ENCODE assay signal across 8 mouse cellular contexts in the genomic region with DNA sequence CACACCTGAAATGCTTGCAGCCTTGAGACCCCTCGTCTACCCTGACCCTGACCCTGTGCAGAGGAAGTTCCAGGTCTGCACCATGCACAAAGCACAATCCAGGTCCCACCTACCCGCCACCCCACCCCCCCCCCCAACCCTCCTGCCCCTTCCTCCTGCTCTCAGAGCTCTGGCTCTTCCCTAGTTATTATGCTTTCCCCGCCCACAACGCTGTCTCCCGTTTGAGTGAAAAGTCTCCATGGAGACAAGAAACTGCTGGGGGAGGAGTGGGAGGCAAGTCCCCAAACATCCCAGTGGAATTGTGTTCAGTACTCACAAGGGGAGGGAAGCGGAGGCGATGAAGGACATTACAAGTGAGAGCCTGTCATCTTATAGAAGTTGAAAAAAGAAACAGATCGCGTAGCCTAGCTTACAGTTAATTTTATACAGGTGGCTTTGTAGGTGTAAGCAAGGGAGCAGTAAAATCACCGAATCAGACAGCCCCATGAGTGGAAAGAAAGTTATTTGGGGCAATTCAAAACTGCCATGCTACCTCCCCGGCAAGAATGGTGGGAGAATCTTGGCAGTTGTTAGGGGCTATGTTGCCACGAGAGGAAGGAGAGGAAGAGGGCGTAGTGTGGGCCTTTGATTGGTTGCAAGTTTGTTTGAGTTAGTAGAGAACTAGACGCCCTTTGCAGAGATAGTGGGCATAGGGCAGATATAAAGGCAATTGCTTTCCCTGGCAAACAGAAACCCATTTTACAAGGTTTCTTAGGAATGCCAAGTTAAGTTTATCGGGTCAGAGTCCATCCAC. TPM values are rescaled to one million over a fixed set of nuclear protein-coding genes. Genes with fewer than 3 reads are reported as not detected.
DNase-seq lines count a peak whose midpoint lies in the region; ATAC-seq and TF ChIP-seq lines count a peak whose summit lies in the region.

No protein-coding gene starts in this region.

- no peaks in the 10 kb centered on the region for H3K9me3 ChIP-seq in lung, embryonic 14.5 days (ENCODE audit: low read depth, low read length)
- H3K9me3 ChIP-seq in neural tube, embryonic 11.5 days (ENCODE audit: control insufficient read depth, low read length): no peaks in the 10 kb centered on the region

- DNase-seq in lung, embryonic 14.5 days: peak; percentile 43
- DNase-seq in lung, adult 18-20 months: no peak
- DNase-seq in frontal cortex, postnatal 36 days (ENCODE audit: low spot score in 2 of 2): peak; percentile 74 to 85
- peak; percentile 51 to 57 for DNase-seq in layer of hippocampus, postnatal 36 days
- DNase-seq in neural tube, embryonic 11.5 days (ENCODE audit: low spot score): peak; percentile 40
- no peak for DNase-seq in adrenal gland, postnatal 36 days
- DNase-seq in adrenal gland, adult 8-10 months: no peak

- ATAC-seq in lung, embryonic 14.5 days (ENCODE audit: insufficient read depth): peak; percentile 77
- ATAC-seq in neural tube, embryonic 11.5 days (ENCODE audit: insufficient read depth, low FRiP score, low TSS enrichment): peak; percentile 78
- ATAC-seq in activated CD4-positive, CD25-positive, alpha-beta regulatory T cell, adult 4 months: no peak

- H3K4me1 ChIP-seq in lung, embryonic 14.5 days (ENCODE audit: insufficient read depth): no peaks in the 10 kb centered on the region
- H3K4me1 ChIP-seq in neural tube, embryonic 11.5 days (ENCODE audit: control insufficient read depth, insufficient read depth, low read length): no peaks in the 10 kb centered on the region

- no peak overlapping the region for H3K9ac ChIP-seq in lung, embryonic 14.5 days
- H3K9ac ChIP-seq in neural tube, embryonic 11.5 days (ENCODE audit: low read length): no peak overlapping the region

- no peak overlapping the region for H3K27ac ChIP-seq in lung, embryonic 14.5 days (ENCODE audit: low read depth)
- H3K27ac ChIP-seq in neural tube, embryonic 11.5 days (ENCODE audit: low read depth, low read length): no peak overlapping the region

- TF ChIP-seq CTCF in lung, embryonic 14.5 days (IDR thresholded peaks at IDR 0.05; ENCODE audit: low read depth): no peak

- H3K36me3 ChIP-seq in lung, embryonic 14.5 days (ENCODE audit: insufficient read depth): no peaks in the 10 kb centered on the region
- H3K36me3 ChIP-seq in neural tube, embryonic 11.5 days (ENCODE audit: control insufficient read depth, insufficient read depth, low read length): no peaks in the 10 kb centered on the region

- no peaks in the 10 kb centered on the region for H3K27me3 ChIP-seq in lung, embryonic 14.5 days (ENCODE audit: insufficient read depth, low read length)
- no peaks in the 10 kb centered on the region for H3K27me3 ChIP-seq in neural tube, embryonic 11.5 days (ENCODE audit: control insufficient read depth, insufficient read depth, low read length)

- no peak overlapping the region for H3K4me3 ChIP-seq in lung, embryonic 14.5 days (ENCODE audit: low read depth, low read length)
- no peak overlapping the region for H3K4me3 ChIP-seq in neural tube, embryonic 11.5 days (ENCODE audit: low read depth, low read length)

- peak overlapping the region; percentile 13 for H3K4me2 ChIP-seq in lung, embryonic 14.5 days
- peak overlapping the region; percentile 28 for H3K4me2 ChIP-seq in neural tube, embryonic 11.5 days (ENCODE audit: low read depth)

- 27% methylated on average over 15 of the region's 15 CpGs for WGBS in lung, embryonic 14.5 days
- 28% methylated on average over 15 of the region's 15 CpGs for WGBS in neural tube, embryonic 11.5 days

RNA-seq across cellular contexts. Expression of a gene that starts 32.7 kb away (rescaled TPM):
- polyA plus RNA-seq in lung, embryonic 14.5 days (2014; fragmentation: Nextera tagmentation; extraction: Ambion mirVana): 0.30 and 0.32 TPM in 2 replicates
- under 1 TPM; 0.12 to 0.15 TPM for total RNA-seq in layer of hippocampus, postnatal 36 days (2021)
- 0.05 and 0.18 TPM in 2 replicates for polyA plus RNA-seq in neural tube, embryonic 11.5 days (2014; fragmentation: Nextera tagmentation; extraction: Ambion mirVana)
- under 1 TPM; 0.07 to 0.16 TPM for total RNA-seq in adrenal gland, postnatal 36 days (2021)
- total RNA-seq in adrenal gland, adult 8-10 months (2022): 1 to 10 TPM in 2 of 4 experiments, not detected in 2; 3.9 to 4.2 TPM
- polyA plus RNA-seq in activated CD4-positive, CD25-positive, alpha-beta regulatory T cell, adult 4 months (2017; shearing (Covaris generic)): not detected

Comparison
In these comparisons a context has a peak if more than half of its experiments do, and no peak if none do; other contexts are left out.
1. DNase-seq: peak in lung, embryonic 14.5 days (single experiment), frontal cortex, postnatal 36 days (2 of 2), layer of hippocampus, postnatal 36 days (2 of 2) and neural tube, embryonic 11.5 days (single experiment); none in lung, adult 18-20 months (0 of 2), adrenal gland, postnatal 36 days (0 of 2) and adrenal gland, adult 8-10 months (single experiment).